Mouse (Mus musculus): Measurements from ENCODE around the gene Cd52. TPM values are rescaled to one million over a fixed set of nuclear protein-coding genes. Genes with fewer than 3 reads are reported as not detected.
A peak's percentile ranks its signal among the peaks of the same experiment; 100 is the strongest.

The Cd52 gene
- total and polyA plus RNA-seq, 3 experiments: 1,886 to 5,448 (median 2,306) TPM

- dilution Hi-C loops (cut with MboI; ENCODE audit: extremely low pct_ligation_motif_present, extremely low pct_unique_long_range_greater_than_20kb, low sequenced_read_pairs): no loop called here
- peaks cover 36 to 77% of the 10 kb centered on the region in 2 experiments for H3K4me1 ChIP-seq (ENCODE audit: control insufficient read depth in 1 of 2, insufficient read depth in 2 of 2)
- H3K4me2 ChIP-seq (ENCODE audit: insufficient read depth, low read depth, poor library complexity, severe bottlenecking): no peak overlapping the region
- H3K36me3 ChIP-seq (replicated peaks in 1 of 2; ENCODE audit: control insufficient read depth in 1 of 2, insufficient read depth in 1 of 2, low read length in 1 of 2): peaks cover 15 to 44% of the 10 kb centered on the region in 2 experiments
- H3K9me3 ChIP-seq (replicated peaks; ENCODE audit: low read length): no peaks in the 10 kb centered on the region
- H3K27me3 ChIP-seq (replicated peaks): no peaks in the 10 kb centered on the region
- no peak for DNase-seq (ENCODE audit: extremely low read depth)
- no peak overlapping the region for H3K4me3 ChIP-seq (replicated peaks in 1 of 3; ENCODE audit: low read depth in 2 of 3, low read length in 2 of 3, poor library complexity in 1 of 3)
- TF ChIP-seq MAX (IDR thresholded peaks at IDR 0.05; ENCODE audit: low read length) (no peak), RCOR1 (conservative IDR thresholded peaks at IDR 0.05; ENCODE audit: low read depth, low read length) (no peak), USF2 (conservative IDR thresholded peaks at IDR 0.05; ENCODE audit: low read depth, low read length) (no peak), CHD1 (IDR thresholded peaks at IDR 0.05; ENCODE audit: low read depth, low read length) (no peak), ELF1 (IDR thresholded peaks at IDR 0.05; ENCODE audit: low read depth, low read length) (no peak), ZNF384 (IDR thresholded peaks at IDR 0.05; ENCODE audit: low read depth, low read length) (no peak), TBP (conservative IDR thresholded peaks at IDR 0.05; ENCODE audit: low read depth, low read length) (no peak)
- H3K9ac ChIP-seq (ENCODE audit: insufficient read depth, low read depth): no peak overlapping the region
- peaks cover 6% of the 10 kb centered on the region; the same call in 1 of the 2 replicates for H3K79me2 ChIP-seq (replicated peaks; ENCODE audit: control insufficient read depth, extremely low read depth, insufficient read depth, poor library complexity, severe bottlenecking)
- in situ Hi-C loops (cut with MboI; ENCODE audit: low pct_ligation_motif_present, low pct_unique_long_range_greater_than_20kb, low sequenced_read_pairs): loop anchor here (5.0 kb wide), 1 partner anchor 33 kb away; no protein-coding TSS in a partner anchor
- no peak overlapping the region for H3K27ac ChIP-seq (ENCODE audit: insufficient read depth, low read depth)
Observed at GRCm38 (mm10) chr4:134125383-134126060, 30.6 kb upstream of the Cd52 start.

- in situ Hi-C loops (cut with MboI; ENCODE audit: low pct_ligation_motif_present, low pct_unique_long_range_greater_than_20kb, low sequenced_read_pairs): loop anchor here (5.0 kb wide), 1 partner anchor 87 kb away; no protein-coding TSS in a partner anchor
- peak; percentile 72 for DNase-seq (ENCODE audit: extremely low read depth)
- no peak for TF ChIP-seq ETS1 (conservative IDR thresholded peaks at IDR 0.05; ENCODE audit: low read depth, low read length)
- TF ChIP-seq SMC3 (IDR thresholded peaks at IDR 0.05; ENCODE audit: low read depth, low read length): peak; percentile 92
- TF ChIP-seq MXI1 (IDR thresholded peaks at IDR 0.05; ENCODE audit: low read depth, low read length): no peak
- TF ChIP-seq ZNF384 (IDR thresholded peaks at IDR 0.05; ENCODE audit: low read depth, low read length): no peak
- peak; percentile 87 to 96 for TF ChIP-seq CTCF (conservative IDR thresholded peaks at IDR 0.05 in 1 of 2, IDR thresholded peaks at IDR 0.05 in 1 of 2; ENCODE audit: low read depth in 2 of 2, low read length in 2 of 2)
- TF ChIP-seq RAD21 (IDR thresholded peaks at IDR 0.05; ENCODE audit: low read depth, low read length): peak; percentile 83
- no peak for TF ChIP-seq JUN (IDR thresholded peaks at IDR 0.05; ENCODE audit: insufficient read depth, low read depth, low read length)
- TF ChIP-seq IRF4 (IDR thresholded peaks at IDR 0.05; ENCODE audit: low read depth, low read length): no peak
- no peak for TF ChIP-seq CHD1 (IDR thresholded peaks at IDR 0.05; ENCODE audit: low read depth, low read length)
- no peak for TF ChIP-seq TBP (conservative IDR thresholded peaks at IDR 0.05; ENCODE audit: low read depth, low read length)
- TF ChIP-seq ZC3H11A (IDR thresholded peaks at IDR 0.05; ENCODE audit: low read depth, low read length): no peak
- no peak for TF ChIP-seq ZMIZ1 (IDR thresholded peaks at IDR 0.05; ENCODE audit: low read depth, low read length)
- TF ChIP-seq KAT2A (IDR thresholded peaks at IDR 0.05; ENCODE audit: insufficient replicate concordance, low read length): no peak
- TF ChIP-seq UBTF (IDR thresholded peaks at IDR 0.05; ENCODE audit: low read depth, low read length): no peak
- no peak for TF ChIP-seq POLR2A (IDR thresholded peaks at IDR 0.05; ENCODE audit: low read depth, low read length)
- TF ChIP-seq CHD2 (IDR thresholded peaks at IDR 0.05; ENCODE audit: low read length): no peak
- TF ChIP-seq JUND (conservative IDR thresholded peaks at IDR 0.05; ENCODE audit: low read depth, low read length): no peak
- TF ChIP-seq EP300 (IDR thresholded peaks at IDR 0.05; ENCODE audit: low read length): no peak
- TF ChIP-seq NRF1 (IDR thresholded peaks at IDR 0.05; ENCODE audit: low read depth, low read length): no peak
- peak; percentile 83 for TF ChIP-seq MAX (IDR thresholded peaks at IDR 0.05; ENCODE audit: low read length)
- TF ChIP-seq TCF12 (IDR thresholded peaks at IDR 0.05; ENCODE audit: low read depth, low read length): no peak
- no peak for TF ChIP-seq ELF1 (IDR thresholded peaks at IDR 0.05; ENCODE audit: low read depth, low read length)
- peak; percentile 95 for TF ChIP-seq MYC (IDR thresholded peaks at IDR 0.05; ENCODE audit: low read depth, low read length)
- no peak overlapping the region for H3K4me3 ChIP-seq (replicated peaks in 1 of 3; ENCODE audit: low read depth in 2 of 3, low read length in 2 of 3, poor library complexity in 1 of 3)
- H3K4me2 ChIP-seq (ENCODE audit: insufficient read depth, low read depth, poor library complexity, severe bottlenecking): no peak overlapping the region
- H3K9me3 ChIP-seq (replicated peaks; ENCODE audit: low read length): no peaks in the 10 kb centered on the region
- dilution Hi-C loops (cut with MboI; ENCODE audit: extremely low pct_ligation_motif_present, extremely low pct_unique_long_range_greater_than_20kb, low sequenced_read_pairs): no loop called here
- peaks cover 6% of the 10 kb centered on the region; the same call in 1 of the 2 replicates for H3K79me2 ChIP-seq (replicated peaks; ENCODE audit: control insufficient read depth, extremely low read depth, insufficient read depth, poor library complexity, severe bottlenecking)
- peak overlapping the region; percentile 9; the same call in 1 of the 2 replicates for H3K27ac ChIP-seq (ENCODE audit: insufficient read depth, low read depth)
- H3K36me3 ChIP-seq (replicated peaks in 1 of 2; ENCODE audit: control insufficient read depth in 1 of 2, insufficient read depth in 1 of 2, low read length in 1 of 2): peaks cover 15 to 34% of the 10 kb centered on the region in 2 experiments
- no peaks in the 10 kb centered on the region for H3K27me3 ChIP-seq (replicated peaks)
- no peak overlapping the region for H3K9ac ChIP-seq (ENCODE audit: insufficient read depth, low read depth)
- peaks cover 49 to 80% of the 10 kb centered on the region in 2 experiments for H3K4me1 ChIP-seq (ENCODE audit: control insufficient read depth in 1 of 2, insufficient read depth in 2 of 2)
Observed at GRCm38 (mm10) chr4:134123680-134124551, 29.0 kb upstream of the Cd52 start.

Data from CH12.LX (cell line).